Mouse (Mus musculus) forebrain, embryonic 15.5 days (tissue): ENCODE results near the gene Nav2. TPM values are rescaled to one million over a fixed set of nuclear protein-coding genes. Genes with fewer than 3 reads are reported as not detected.

Experiments used
- ATAC-seq: fragments of 200-750 bp; cut with Nextera tagmentation; replicated peaks from 2 replicates; pipeline ENCODE4 v1.8.0; 2017; ENCODE audit warnings: mild to moderate bottlenecking, moderate TSS enrichment, moderate library complexity
- H3K27ac ChIP-seq: fragments of 300-500 bp; sonication (generic); replicated peaks from 2 replicates; pipeline ENCODE4 v1.5.1; 2015; ENCODE audit warnings: mild to moderate bottlenecking, inconsistent platforms
- H3K27me3 ChIP-seq: fragments of 300-500 bp; sonication (generic); 2 replicates; pipeline ENCODE4 v1.6.1; 2015; ENCODE audit warnings: inconsistent platforms
- H3K36me3 ChIP-seq: fragments of 300-500 bp; sonication (generic); 2 replicates; pipeline ENCODE4 v1.6.1; 2015; ENCODE audit warnings: mild to moderate bottlenecking, inconsistent platforms
- H3K4me1 ChIP-seq: fragments of 300-500 bp; sonication (generic); 2 replicates; pipeline ENCODE4 v1.6.1; 2015; ENCODE audit warnings: inconsistent platforms
- H3K4me2 ChIP-seq: fragments of 300-500 bp; sonication (generic); replicated peaks from 2 replicates; pipeline ENCODE4 v1.6.1; 2015; ENCODE audit warnings: mild to moderate bottlenecking, inconsistent platforms
- H3K4me3 ChIP-seq: fragments of 300-500 bp; sonication (generic); 2 replicates; pipeline ENCODE4 v1.5.1; 2015; ENCODE audit warnings: mild to moderate bottlenecking, inconsistent platforms
- H3K9ac ChIP-seq: fragments of 300-500 bp; sonication (generic); replicated peaks from 2 replicates; pipeline ENCODE4 v1.6.1; 2015; ENCODE audit warnings: mild to moderate bottlenecking, inconsistent platforms
- H3K9me3 ChIP-seq: fragments of 300-500 bp; sonication (generic); 2 replicates; pipeline ENCODE4 v1.6.1; 2016; ENCODE audit warnings: inconsistent platforms
- WGBS: fragments of 180-500 bp; shearing (Covaris S2); methylation state at CpG from one replicate; pipeline ENCODE4 v1.1.7; 2015; ENCODE audit warnings: mixed read lengths; 5-methylcytosine and 5-hydroxymethylcytosine counted together
- polyA plus RNA-seq: library from polyadenylated mRNA; unstranded; fragments of >200 nt; fragmentation: Nextera tagmentation; extraction: Ambion mirVana; gene quantifications from 2 replicates; pipeline ENCODE4 v1.2.1, GENCODE M21; 2015

Nav2 gene
- polyA plus RNA-seq, 1 experiment from 2014 or later, result 27.3 TPM

- Histone ChIP-seq H3K4me1 (peaks cover 49% of the 10 kb centered on the region), H3K9me3 (no peaks in the 10 kb centered on the region), H3K27ac (peak overlapping the region; percentile 70), H3K36me3 (no peaks in the 10 kb centered on the region), H3K4me3 (peak overlapping the region; percentile 57), H3K27me3 (no peaks in the 10 kb centered on the region), H3K9ac (peak overlapping the region; percentile 65), H3K4me2 (peak overlapping the region; percentile 90)
- peak; percentile 97 for ATAC-seq
- WGBS, result under 1% methylated on average over 65 of the region's 68 CpGs
Observed at GRCm38 (mm10) chr7:49245537-49246239, 337.2 kb downstream of the Nav2 start.

- no peak for ATAC-seq
- Histone ChIP-seq H3K4me1 (peaks cover 51% of the 10 kb centered on the region), H3K4me2 (peak overlapping the region; percentile 90), H3K9ac (peak overlapping the region; percentile 65), H3K27me3 (no peaks in the 10 kb centered on the region), H3K4me3 (peak overlapping the region; percentile 57), H3K27ac (peak overlapping the region; percentile 70), H3K36me3 (no peaks in the 10 kb centered on the region), H3K9me3 (no peaks in the 10 kb centered on the region)
- under 1% methylated on average over 31 of the region's 31 CpGs for WGBS
Observed at GRCm38 (mm10) chr7:49246240-49246578, 337.7 kb downstream of the Nav2 start.

- 2% methylated on average over 50 of the region's 50 CpGs for WGBS
- ATAC-seq, result no peak
- H3K9me3 ChIP-seq, result no peaks in the 10 kb centered on the region
- H3K36me3 ChIP-seq, result no peaks in the 10 kb centered on the region
- peaks cover 56% of the 10 kb centered on the region for H3K4me1 ChIP-seq
- no peaks in the 10 kb centered on the region for H3K27me3 ChIP-seq
- H3K27ac ChIP-seq, result peak overlapping the region; percentile 70
- peak overlapping the region; percentile 65 for H3K9ac ChIP-seq
- peak overlapping the region; percentile 90 for H3K4me2 ChIP-seq
- peak overlapping the region; percentile 57 for H3K4me3 ChIP-seq
Observed at GRCm38 (mm10) chr7:49246584-49247481, 338.3 kb downstream of the Nav2 start.

- Histone ChIP-seq H3K27ac (peak overlapping the region; percentile 70), H3K4me2 (peak overlapping the region; percentile 90), H3K9ac (peak overlapping the region; percentile 65), H3K4me1 (peaks cover 56% of the 10 kb centered on the region), H3K4me3 (peak overlapping the region; percentile 57), H3K9me3 (no peaks in the 10 kb centered on the region), H3K27me3 (no peaks in the 10 kb centered on the region), H3K36me3 (no peaks in the 10 kb centered on the region)
- WGBS, result 20% methylated on average over 8 of the region's 8 CpGs
- ATAC-seq, result no peak
Observed at GRCm38 (mm10) chr7:49247744-49248331, 339.3 kb downstream of the Nav2 start.

DNA sequence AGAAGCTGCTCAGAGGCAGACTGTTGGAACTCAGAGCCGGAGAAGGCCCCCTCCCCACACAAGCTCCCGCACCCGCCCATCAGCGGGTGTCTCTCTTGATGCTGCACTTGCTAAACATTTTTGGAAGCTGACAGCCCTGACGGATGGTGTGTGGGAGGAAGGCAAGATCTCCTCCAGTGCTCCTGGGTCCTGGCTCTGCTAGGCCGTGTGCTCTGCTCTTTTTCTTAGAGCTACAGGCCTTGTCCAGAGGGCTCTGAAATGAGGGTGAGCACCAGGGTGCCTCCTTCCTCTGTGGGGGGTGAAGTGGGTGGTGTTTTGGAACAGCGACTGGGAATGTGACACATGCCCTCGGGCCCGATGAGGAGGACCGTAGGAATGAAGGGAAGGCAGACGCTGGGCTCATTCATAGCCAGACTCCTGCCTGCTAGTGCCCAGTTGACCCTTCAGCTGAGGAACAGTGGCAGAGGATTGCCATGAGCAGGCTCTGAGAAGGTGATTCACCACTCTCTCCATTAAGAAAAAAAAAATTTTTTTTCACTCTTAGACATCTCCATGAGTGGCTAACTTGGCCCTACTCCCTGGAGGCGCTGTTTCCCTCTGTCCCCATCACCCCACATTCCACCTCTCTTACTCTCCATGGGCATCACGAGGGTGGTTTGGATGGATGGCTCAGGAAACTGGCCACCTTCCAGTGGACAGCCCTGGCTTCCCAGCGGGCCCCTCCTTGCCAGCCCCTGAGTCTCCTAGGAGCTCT is 340.0 kb downstream of the Nav2 start:
- no peaks in the 10 kb centered on the region for H3K36me3 ChIP-seq
- H3K4me3 ChIP-seq, result peak overlapping the region; percentile 57
- H3K4me1 ChIP-seq, result peaks cover 56% of the 10 kb centered on the region
- WGBS, result 46% methylated on average over 14 of the region's 14 CpGs
- H3K27me3 ChIP-seq, result no peaks in the 10 kb centered on the region
- peak overlapping the region; percentile 90 for H3K4me2 ChIP-seq
- H3K27ac ChIP-seq, result peak overlapping the region; percentile 70
- H3K9me3 ChIP-seq, result no peaks in the 10 kb centered on the region
- ATAC-seq, result no peak
- peak overlapping the region; percentile 65 for H3K9ac ChIP-seq

GRCm38 (mm10) chr7:49249462-49249861 is 340.9 kb downstream of the Nav2 start:
- WGBS, result 54% methylated on average over 2 of the region's 2 CpGs
- Histone ChIP-seq H3K9me3 (no peaks in the 10 kb centered on the region), H3K4me1 (peaks cover 56% of the 10 kb centered on the region), H3K36me3 (no peaks in the 10 kb centered on the region), H3K27ac (no peak overlapping the region), H3K9ac (no peak overlapping the region), H3K4me3 (peak overlapping the region; percentile 57), H3K27me3 (no peaks in the 10 kb centered on the region), H3K4me2 (peak overlapping the region; percentile 90)
- no peak for ATAC-seq

DNA sequence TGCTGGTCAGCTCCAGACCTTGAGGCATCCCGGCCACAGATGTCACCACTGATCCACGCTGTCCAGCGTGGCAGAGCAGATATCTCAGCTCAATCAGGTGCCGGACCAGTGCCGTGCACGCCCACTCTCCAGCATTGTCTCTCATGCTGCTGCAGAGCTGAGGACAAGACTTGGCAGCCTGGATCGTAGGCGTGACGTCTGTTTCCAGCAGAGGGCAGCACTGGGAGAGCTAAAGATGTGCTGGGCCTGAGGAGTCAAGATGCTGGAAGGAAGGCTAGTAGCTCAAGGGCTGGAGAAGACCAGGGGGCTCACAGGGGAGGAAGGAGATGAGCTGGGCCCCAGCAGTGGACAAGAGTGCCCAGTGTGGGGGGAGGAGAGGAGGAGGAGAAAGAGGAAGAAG is 341.5 kb downstream of the Nav2 start:
- H3K27me3 ChIP-seq, result no peaks in the 10 kb centered on the region
- no peaks in the 10 kb centered on the region for H3K9me3 ChIP-seq
- no peaks in the 10 kb centered on the region for H3K36me3 ChIP-seq
- ATAC-seq, result 0 out of 2 replicates have a peak, but pooled peaks have one; percentile 9
- peak overlapping the region; percentile 90 for H3K4me2 ChIP-seq
- H3K4me3 ChIP-seq, result peak overlapping the region; percentile 57
- H3K9ac ChIP-seq, result no peak overlapping the region
- 5% methylated on average over 9 of the region's 9 CpGs for WGBS
- peaks cover 56% of the 10 kb centered on the region for H3K4me1 ChIP-seq
- H3K27ac ChIP-seq, result no peak overlapping the region

DNA sequence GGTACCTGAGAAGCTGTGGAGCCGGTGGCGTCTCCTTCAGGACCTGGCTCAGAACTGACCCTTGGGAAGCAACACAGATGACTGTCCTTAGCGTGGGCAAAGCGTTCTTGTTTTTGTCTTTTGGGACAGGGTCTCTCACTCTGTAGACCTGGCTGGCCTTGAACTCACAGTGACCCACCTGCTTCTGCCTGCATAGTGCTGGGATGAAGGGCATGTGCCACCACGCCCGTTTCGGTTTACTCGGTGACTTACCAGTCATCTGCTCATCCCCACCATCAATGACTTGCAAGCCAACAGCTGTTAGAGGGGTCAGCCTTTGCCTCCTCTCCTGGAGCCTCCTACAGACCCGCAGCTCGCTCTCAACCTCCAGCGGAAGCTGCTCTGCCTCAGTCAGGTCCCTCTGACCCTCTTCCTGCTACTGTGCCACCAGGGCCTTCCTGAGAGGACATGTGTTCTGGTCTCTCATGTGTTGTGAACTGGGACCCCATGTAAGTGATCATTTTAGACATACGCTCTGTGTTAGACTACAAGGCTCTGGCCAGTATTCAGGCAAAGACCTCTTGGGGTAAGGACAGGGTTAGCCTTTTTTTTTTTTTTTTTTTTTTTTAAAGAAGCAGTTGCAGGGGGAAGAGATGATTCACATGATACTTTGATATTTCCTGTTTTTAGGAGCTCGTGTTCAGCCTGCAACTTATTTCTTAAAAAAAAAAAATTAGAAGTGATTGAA is 342.2 kb downstream of the Nav2 start:
- Histone ChIP-seq H3K4me1 (peaks cover 53% of the 10 kb centered on the region), H3K36me3 (no peaks in the 10 kb centered on the region), H3K4me2 (peak overlapping the region; percentile 90), H3K9ac (no peak overlapping the region), H3K9me3 (no peaks in the 10 kb centered on the region), H3K27me3 (no peaks in the 10 kb centered on the region), H3K4me3 (no peak overlapping the region), H3K27ac (no peak overlapping the region)
- ATAC-seq, result no peak
- 91% methylated on average over 13 of the region's 13 CpGs for WGBS

DNA sequence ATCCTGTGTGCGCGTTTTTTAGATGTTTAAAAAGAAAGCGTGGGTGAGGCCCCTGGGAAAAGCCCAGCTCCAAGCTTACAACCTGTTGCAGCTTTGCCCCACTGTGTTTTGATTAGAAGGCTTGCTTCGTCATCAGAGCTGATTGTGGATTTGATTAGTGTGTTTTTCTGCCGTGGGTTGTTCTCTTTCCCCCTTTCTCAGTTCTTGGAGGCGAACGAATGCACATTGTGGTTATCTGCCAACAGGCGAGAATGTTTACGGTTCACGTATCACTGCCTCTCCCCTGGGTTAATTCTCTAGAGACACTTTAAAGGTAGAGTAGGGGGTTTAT is 342.8 kb downstream of the Nav2 start:
- 54% methylated on average over 10 of the region's 10 CpGs for whole genome bisulfite sequencing
- no peak overlapping the region for H3K27ac ChIP-seq
- no peak for ATAC-seq
- H3K4me3 ChIP-seq, result no peak overlapping the region
- peaks cover 52% of the 10 kb centered on the region for H3K4me1 ChIP-seq
- no peaks in the 10 kb centered on the region for H3K36me3 ChIP-seq
- no peak overlapping the region for H3K4me2 ChIP-seq
- no peak overlapping the region for H3K9ac ChIP-seq
- no peaks in the 10 kb centered on the region for H3K27me3 ChIP-seq
- H3K9me3 ChIP-seq, result no peaks in the 10 kb centered on the region

DNA sequence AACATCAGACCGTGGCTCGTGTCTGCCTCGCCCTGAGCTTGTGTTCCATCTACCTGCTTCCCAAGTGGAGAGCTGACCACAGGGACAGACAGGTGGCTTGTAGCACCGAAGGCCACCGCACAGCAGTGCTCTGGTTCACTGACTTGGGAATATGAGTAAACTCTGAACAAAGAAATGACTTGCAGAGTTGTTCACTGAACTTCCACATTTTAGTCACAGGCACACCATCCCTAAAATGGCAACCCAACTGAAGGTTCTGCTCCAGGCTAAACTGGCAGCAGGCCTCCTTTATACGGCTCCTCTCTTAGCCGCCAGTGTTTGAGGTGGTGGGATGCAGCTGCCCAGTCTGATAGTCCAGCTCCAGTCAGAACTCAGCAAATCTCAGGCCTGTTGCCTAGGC is 343.9 kb downstream of the Nav2 start:
- ATAC-seq, result no peak
- 90% methylated on average over 7 of the region's 7 CpGs for WGBS
- no peak overlapping the region for H3K4me3 ChIP-seq
- no peaks in the 10 kb centered on the region for H3K27me3 ChIP-seq
- no peaks in the 10 kb centered on the region for H3K9me3 ChIP-seq
- H3K4me1 ChIP-seq, result peaks cover 40% of the 10 kb centered on the region
- H3K4me2 ChIP-seq, result no peak overlapping the region
- H3K27ac ChIP-seq, result no peak overlapping the region
- no peaks in the 10 kb centered on the region for H3K36me3 ChIP-seq
- H3K9ac ChIP-seq, result no peak overlapping the region

DNA sequence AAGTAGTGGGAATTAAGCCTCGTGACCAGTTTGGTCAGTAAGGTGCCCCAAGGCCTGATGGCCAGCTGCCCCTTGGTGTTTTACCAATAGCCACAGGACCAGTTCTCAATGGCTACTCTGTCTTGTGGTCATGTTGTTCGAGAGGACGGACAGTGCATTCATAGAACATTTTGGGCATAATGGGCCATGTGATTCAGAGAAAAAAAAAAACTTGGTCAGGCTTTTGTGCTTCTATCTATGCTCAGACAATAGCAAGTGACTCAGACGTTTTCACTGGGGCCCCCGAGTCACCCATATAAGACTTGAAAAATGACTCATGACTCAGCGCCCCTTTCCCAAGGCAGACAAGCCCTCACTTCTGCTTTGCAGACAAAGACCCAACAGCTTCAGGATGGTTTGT is 344.4 kb downstream of the Nav2 start:
- H3K9ac ChIP-seq, result no peak overlapping the region
- no peaks in the 10 kb centered on the region for H3K27me3 ChIP-seq
- H3K36me3 ChIP-seq, result no peaks in the 10 kb centered on the region
- no peak for ATAC-seq
- H3K4me1 ChIP-seq, result peaks cover 35% of the 10 kb centered on the region
- WGBS, result 69% methylated on average over 6 of the region's 6 CpGs
- no peak overlapping the region for H3K4me3 ChIP-seq
- H3K9me3 ChIP-seq, result no peaks in the 10 kb centered on the region
- no peak overlapping the region for H3K27ac ChIP-seq
- H3K4me2 ChIP-seq, result no peak overlapping the region
